Mouse (Mus musculus) neural tube, embryonic 12.5 days (tissue): ENCODE results near the gene Ccdc8. TPM values are rescaled to one million over a fixed set of nuclear protein-coding genes. Genes with fewer than 3 reads are reported as not detected.
"Not testable (repeated sequence)": the region's sequence is repeated elsewhere in the genome, so short reads cannot be mapped to it uniquely, and the experiment has no call there.

Source experiments
- ATAC-seq: fragments of 200-750 bp; cut with Nextera tagmentation; 2 replicates; pipeline ENCODE4 v1.8.0; 2017; ENCODE audit warnings: low read depth, mild to moderate bottlenecking, moderate TSS enrichment, moderate library complexity; ENCODE audit not compliant: low FRiP score
- H3K27ac ChIP-seq: fragments of 300-500 bp; sonication (generic); 2 replicates; pipeline ENCODE4 v1.5.1; 2016
- H3K27me3 ChIP-seq: fragments of 300-500 bp; sonication (generic); replicated peaks from 2 replicates; pipeline ENCODE4 v1.6.1; 2016; ENCODE audit warnings: mild to moderate bottlenecking
- H3K36me3 ChIP-seq: fragments of 300-500 bp; sonication (generic); 2 replicates; pipeline ENCODE4 v1.6.1; 2016; ENCODE audit warnings: mild to moderate bottlenecking
- H3K4me1 ChIP-seq: fragments of 300-500 bp; sonication (generic); 2 replicates; pipeline ENCODE4 v1.6.1; 2016
- H3K4me2 ChIP-seq: fragments of 300-500 bp; sonication (generic); replicated peaks from 2 replicates; pipeline ENCODE4 v1.6.1; 2016; ENCODE audit warnings: mild to moderate bottlenecking
- H3K4me3 ChIP-seq: fragments of 300-500 bp; sonication (generic); 2 replicates; pipeline ENCODE4 v1.5.1; 2016
- H3K9ac ChIP-seq: fragments of 300-500 bp; sonication (generic); 2 replicates; pipeline ENCODE4 v1.6.1; 2016; ENCODE audit warnings: mild to moderate bottlenecking
- H3K9me3 ChIP-seq: fragments of 300-500 bp; sonication (generic); 2 replicates; pipeline ENCODE4 v1.6.1; 2016; ENCODE audit warnings: mild to moderate bottlenecking
- WGBS: fragments of 180-500 bp; shearing (Covaris S2); methylation state at CpG from one replicate; pipeline ENCODE4 v1.1.7; 2016; 5-methylcytosine and 5-hydroxymethylcytosine counted together
- polyA plus RNA-seq: library from polyadenylated mRNA; unstranded; fragments of >200 nt; fragmentation: Nextera tagmentation; extraction: Ambion mirVana; gene quantifications from 2 replicates; pipeline ENCODE4 v1.2.1, GENCODE M21; 2016

Ccdc8 gene
- polyA plus RNA-seq, 1 experiment from 2014 or later: 7.9 TPM

DNA sequence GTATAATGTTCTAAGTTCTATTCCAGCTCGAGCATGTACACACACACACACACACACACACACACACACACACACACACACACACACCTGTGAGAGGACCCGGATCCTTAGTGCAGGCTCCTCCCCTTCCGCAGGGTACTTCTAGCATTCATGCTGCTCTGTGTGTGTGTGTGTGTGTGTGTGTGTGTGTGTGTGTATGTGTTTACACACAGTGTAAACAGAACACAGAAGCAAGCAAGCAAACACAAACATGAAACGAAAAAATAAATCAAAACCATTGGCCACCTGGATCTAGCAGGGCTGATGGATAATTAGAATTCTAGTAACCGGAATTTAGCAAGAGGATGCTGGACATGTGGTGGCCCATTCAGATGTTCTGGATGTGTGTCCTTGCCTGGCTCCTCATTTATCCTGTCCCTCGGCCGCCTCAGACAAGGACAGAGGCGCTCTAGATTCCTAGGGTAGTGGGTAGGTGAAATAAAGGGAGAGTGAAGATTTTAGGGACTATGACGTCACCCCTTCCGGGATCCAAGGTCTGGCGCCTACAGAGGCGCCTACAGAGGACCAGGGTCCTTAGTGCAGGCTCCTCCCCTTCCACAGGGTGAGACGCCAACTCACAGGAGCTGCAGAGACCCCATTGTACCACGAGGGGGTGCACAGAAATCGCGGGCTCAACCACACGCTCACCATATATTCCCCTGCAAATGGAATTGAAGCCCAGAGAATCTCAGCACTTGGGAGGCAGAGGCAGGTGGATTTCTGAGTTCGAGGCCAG lies 41.5 kb upstream of the Ccdc8 start:
- WGBS: 28% methylated on average over 18 of the region's 18 CpGs
- peak; percentile 54 for ATAC-seq
- peaks cover 38% of the 10 kb centered on the region for H3K4me1 ChIP-seq

GRCm38 (mm10) chr7:16953776-16954175 lies 38.7 kb upstream of the Ccdc8 start:
- H3K9ac ChIP-seq, H3K27ac ChIP-seq, H3K36me3 ChIP-seq, H3K4me2 ChIP-seq, H3K9me3 ChIP-seq, H3K4me3 ChIP-seq, ATAC-seq: not testable (repeated sequence)
- peaks cover 11% of the 10 kb centered on the region; the same call in 1 of the 2 replicates for H3K27me3 ChIP-seq
- 70% methylated on average over 2 of the region's 2 CpGs for WGBS
- H3K4me1 ChIP-seq: peaks cover 17% of the 10 kb centered on the region

More for the DNA sequence above, 41.5 kb upstream of the Ccdc8 start:
- Histone ChIP-seq H3K4me2 (peak overlapping the region; percentile 16; the same call in 1 of the 2 replicates), H3K9ac (no peak overlapping the region), H3K4me3 (no peak overlapping the region), H3K36me3 (no peaks in the 10 kb centered on the region), H3K9me3 (no peaks in the 10 kb centered on the region), H3K27me3 (peaks cover 38% of the 10 kb centered on the region), H3K27ac (no peak overlapping the region)

DNA sequence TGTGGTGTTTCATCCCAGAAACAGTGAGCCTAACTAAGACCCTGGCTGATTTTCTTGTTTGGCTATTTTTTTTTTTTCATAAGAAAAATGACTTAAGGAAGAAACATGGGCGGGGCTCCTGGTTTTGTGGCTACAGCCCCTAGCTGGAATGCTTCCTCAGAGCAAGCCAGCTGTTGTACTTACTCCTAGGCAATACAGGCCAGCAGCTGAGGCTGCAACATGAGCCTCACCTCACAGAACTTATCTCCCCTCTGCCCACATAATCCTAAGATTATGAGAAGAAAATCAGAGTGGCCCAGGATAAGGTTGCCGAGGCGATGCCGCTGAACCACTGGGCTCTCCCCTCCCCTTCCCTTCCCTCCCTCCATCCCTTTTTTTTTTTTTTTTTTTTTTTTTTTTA lies 36.8 kb upstream of the Ccdc8 start:
- no peak overlapping the region for H3K27ac ChIP-seq
- no peaks in the 10 kb centered on the region for H3K27me3 ChIP-seq
- no peak overlapping the region for H3K4me2 ChIP-seq
- H3K36me3 ChIP-seq: no peaks in the 10 kb centered on the region
- no peak for ATAC-seq
- H3K9ac ChIP-seq: no peak overlapping the region
- peaks cover 17% of the 10 kb centered on the region for H3K4me1 ChIP-seq
- no peaks in the 10 kb centered on the region for H3K9me3 ChIP-seq
- WGBS: 88% methylated on average over 4 of the region's 4 CpGs
- H3K4me3 ChIP-seq: no peak overlapping the region

- Histone ChIP-seq H3K9me3 (no peaks in the 10 kb centered on the region), H3K4me1 (peaks cover 21% of the 10 kb centered on the region), H3K4me3 (no peak overlapping the region), H3K36me3 (no peaks in the 10 kb centered on the region), H3K4me2 (peak overlapping the region; percentile 10), H3K27ac (no peak overlapping the region), H3K27me3 (no peaks in the 10 kb centered on the region), H3K9ac (no peak overlapping the region)
- 43% methylated on average over 15 of the region's 15 CpGs for WGBS
- ATAC-seq: no peak
Measured at GRCm38 (mm10) chr7:16956410-16957265, 35.9 kb upstream of the Ccdc8 start.

DNA sequence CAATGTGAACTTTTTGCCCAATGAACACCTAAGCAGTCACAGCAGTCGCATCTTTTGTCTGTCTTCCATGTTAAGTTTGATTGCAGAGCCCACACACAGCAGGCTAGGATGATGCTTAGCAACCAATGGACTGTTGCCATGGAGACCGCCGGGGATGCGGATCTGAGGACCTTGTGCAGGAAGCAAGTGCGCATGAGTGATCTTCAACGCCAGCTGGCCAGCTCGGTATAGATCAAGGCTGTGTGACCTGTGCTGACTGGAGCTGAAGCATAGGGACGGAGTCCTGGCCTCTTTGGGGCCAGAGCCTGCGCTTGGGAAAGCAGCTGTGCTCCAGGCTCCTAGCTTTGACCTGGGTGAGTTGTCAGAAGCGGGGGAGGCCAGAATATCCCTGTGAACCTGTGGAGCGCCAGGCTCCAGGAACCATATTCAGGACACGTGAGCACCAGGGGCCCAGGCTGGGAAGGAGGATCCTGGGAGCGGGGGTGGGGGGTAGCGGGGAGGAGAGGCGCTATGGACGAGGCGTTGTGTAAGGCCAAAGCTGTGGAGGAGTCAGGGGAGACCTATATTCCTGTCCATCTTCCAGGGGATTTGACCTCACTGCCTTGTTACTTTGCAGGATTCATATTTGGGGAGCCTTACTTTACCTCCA lies 32.8 kb upstream of the Ccdc8 start, which contains the start of gene Pnmal1:
Pnmal1 (plus strand) TSS at position 141 of the 649 bp plus-strand sequence.
- peak; percentile 95 for ATAC-seq
- H3K27me3 ChIP-seq: no peaks in the 10 kb centered on the region
- H3K4me1 ChIP-seq: peaks cover 24% of the 10 kb centered on the region
- H3K36me3 ChIP-seq: no peaks in the 10 kb centered on the region
- H3K9me3 ChIP-seq: no peaks in the 10 kb centered on the region
- WGBS: 7% methylated on average over 17 of the region's 17 CpGs
- peak within 1 kb of the TSS; percentile 69 for H3K4me2 ChIP-seq
- H3K27ac ChIP-seq: peak within 1 kb of the TSS; percentile 89
- peak within 1 kb of the TSS; percentile 33 for H3K4me3 ChIP-seq
- peak within 1 kb of the TSS; percentile 45 for H3K9ac ChIP-seq

DNA sequence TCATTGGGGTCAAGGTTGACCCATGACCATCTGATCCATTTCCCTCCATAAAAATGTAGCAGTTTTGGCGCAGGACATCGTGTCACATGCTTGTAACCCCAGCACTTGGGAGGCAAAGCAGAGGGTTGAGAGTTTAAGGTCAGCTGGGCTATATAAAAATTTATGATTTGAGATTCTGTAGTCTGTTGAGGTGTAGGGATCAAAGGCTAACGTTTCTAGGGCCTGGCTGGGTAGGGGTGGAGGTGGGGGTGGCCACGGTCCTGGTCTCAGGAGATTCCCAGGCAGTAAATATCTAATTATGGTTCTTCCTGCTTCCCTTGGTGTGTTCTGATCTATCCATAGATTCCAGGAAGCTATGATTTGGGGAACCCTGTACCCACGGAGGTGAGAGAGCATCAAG lies 30.8 kb upstream of the Ccdc8 start:
- ATAC-seq: no peak
- peak overlapping the region; percentile 69; the same call in 1 of the 2 replicates for H3K4me2 ChIP-seq
- no peak overlapping the region for H3K4me3 ChIP-seq
- no peaks in the 10 kb centered on the region for H3K9me3 ChIP-seq
- 80% methylated on average over 5 of the region's 5 CpGs for WGBS
- no peak overlapping the region for H3K27ac ChIP-seq
- H3K27me3 ChIP-seq: no peaks in the 10 kb centered on the region
- no peak overlapping the region for H3K9ac ChIP-seq
- peaks cover 23% of the 10 kb centered on the region for H3K4me1 ChIP-seq
- no peaks in the 10 kb centered on the region for H3K36me3 ChIP-seq

- H3K9me3 ChIP-seq: no peaks in the 10 kb centered on the region
- no peak overlapping the region for H3K4me2 ChIP-seq
- H3K36me3 ChIP-seq: no peaks in the 10 kb centered on the region
- no peak overlapping the region for H3K4me3 ChIP-seq
- no peak for ATAC-seq
- H3K27ac ChIP-seq: no peak overlapping the region
- H3K9ac ChIP-seq: no peak overlapping the region
- H3K4me1 ChIP-seq: no peaks in the 10 kb centered on the region
- H3K27me3 ChIP-seq: no peaks in the 10 kb centered on the region
- WGBS: 89% methylated on average over 6 of the region's 6 CpGs
Measured at GRCm38 (mm10) chr7:16968414-16968813, 24.1 kb upstream of the Ccdc8 start.

DNA sequence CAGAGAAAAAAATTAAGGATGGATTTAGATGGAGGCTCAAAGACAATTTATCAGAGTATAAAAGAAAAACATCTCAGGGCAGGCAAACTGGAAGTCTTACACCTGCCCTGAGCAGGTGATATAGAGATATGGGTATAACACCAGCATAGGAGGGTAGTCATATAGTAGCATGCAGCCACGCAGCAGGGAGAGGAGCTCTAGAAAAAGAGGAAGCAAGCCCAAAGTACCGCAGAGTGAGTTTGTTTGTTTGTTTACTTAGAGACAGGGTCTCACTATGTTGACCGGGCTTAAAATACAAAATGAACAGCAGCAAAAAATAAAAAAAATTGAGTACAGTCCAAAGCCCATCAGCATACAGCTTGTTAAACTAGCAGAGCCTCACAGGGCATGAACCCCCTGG lies 21.3 kb upstream of the Ccdc8 start:
- Histone ChIP-seq H3K9ac (no peak overlapping the region), H3K9me3 (no peaks in the 10 kb centered on the region), H3K4me1 (no peaks in the 10 kb centered on the region), H3K36me3 (no peaks in the 10 kb centered on the region), H3K4me3 (no peak overlapping the region), H3K27ac (no peak overlapping the region), H3K4me2 (no peak overlapping the region), H3K27me3 (no peaks in the 10 kb centered on the region)
- ATAC-seq: no peak
- 94% methylated on average over 3 of the region's 3 CpGs for WGBS

GRCm38 (mm10) chr7:16974018-16974417 lies 18.5 kb upstream of the Ccdc8 start:
- no peak for ATAC-seq
- Histone ChIP-seq H3K27ac (no peak overlapping the region), H3K27me3 (no peaks in the 10 kb centered on the region), H3K9me3 (no peaks in the 10 kb centered on the region), H3K4me3 (no peak overlapping the region), H3K4me1 (no peaks in the 10 kb centered on the region), H3K36me3 (no peaks in the 10 kb centered on the region), H3K9ac (no peak overlapping the region), H3K4me2 (no peak overlapping the region)
- WGBS: 32% methylated on average over 6 of the region's 6 CpGs

GRCm38 (mm10) chr7:16976298-16976697 lies 16.2 kb upstream of the Ccdc8 start:
- no peak overlapping the region for H3K4me2 ChIP-seq
- H3K4me1 ChIP-seq: 0 out of 2 replicates have a peak, but pooled peaks cover 7% of the 10 kb centered on the region
- H3K36me3 ChIP-seq: no peaks in the 10 kb centered on the region
- no peaks in the 10 kb centered on the region for H3K9me3 ChIP-seq
- H3K4me3 ChIP-seq: no peak overlapping the region
- WGBS: 68% methylated on average over 8 of the region's 8 CpGs
- no peak overlapping the region for H3K27ac ChIP-seq
- H3K9ac ChIP-seq: no peak overlapping the region
- no peaks in the 10 kb centered on the region for H3K27me3 ChIP-seq
- no peak for ATAC-seq

- H3K4me1 ChIP-seq: peaks cover 16% of the 10 kb centered on the region
- WGBS: 78% methylated on average over 6 of the region's 6 CpGs
Measured at GRCm38 (mm10) chr7:16978173-16978572, 14.3 kb upstream of the Ccdc8 start.

DNA sequence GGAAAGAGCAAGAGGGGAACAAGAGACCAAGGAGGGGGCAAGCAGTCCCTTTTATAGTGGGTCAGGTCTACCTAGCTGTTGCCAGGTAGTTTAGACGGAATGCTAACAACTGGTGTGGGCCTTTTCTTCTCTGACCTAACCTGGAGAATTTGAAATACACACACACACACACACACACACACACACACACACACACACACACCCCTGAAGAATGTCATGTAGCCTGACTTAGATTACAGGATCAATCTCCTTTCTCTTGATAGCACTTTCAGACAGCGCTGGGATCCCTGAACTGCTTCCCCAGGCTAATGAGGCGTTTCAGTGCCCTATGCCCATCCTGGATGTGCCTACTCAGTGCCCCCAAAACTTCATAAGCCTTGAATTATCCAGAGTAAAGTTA lies 13.9 kb upstream of the Ccdc8 start:
- no peaks in the 10 kb centered on the region for H3K9me3 ChIP-seq
- no peak overlapping the region for H3K4me3 ChIP-seq
- no peak overlapping the region for H3K9ac ChIP-seq
- no peaks in the 10 kb centered on the region for H3K27me3 ChIP-seq
- WGBS: 97% methylated on average over 3 of the region's 3 CpGs
- no peak for ATAC-seq
- H3K27ac ChIP-seq: no peak overlapping the region
- H3K4me2 ChIP-seq: no peak overlapping the region
- H3K36me3 ChIP-seq: no peaks in the 10 kb centered on the region
- peaks cover 20% of the 10 kb centered on the region for H3K4me1 ChIP-seq

More at GRCm38 (mm10) chr7:16978173-16978572, 14.3 kb upstream of the Ccdc8 start:
- no peak overlapping the region for H3K4me2 ChIP-seq
- ATAC-seq: no peak
- H3K27me3 ChIP-seq: no peaks in the 10 kb centered on the region
- H3K9me3 ChIP-seq: no peaks in the 10 kb centered on the region
- H3K9ac ChIP-seq: no peak overlapping the region
- H3K4me3 ChIP-seq: no peak overlapping the region
- no peak overlapping the region for H3K27ac ChIP-seq
- no peaks in the 10 kb centered on the region for H3K36me3 ChIP-seq
